Mouse (Mus musculus): Measurements from ENCODE around the gene Stk10. TPM values are rescaled to one million over a fixed set of nuclear protein-coding genes. Genes with fewer than 3 reads are reported as not detected.

The Stk10 gene
- total and polyA plus RNA-seq, 3 experiments: 31.0 to 52.1 (median 36.0) TPM

DNA sequence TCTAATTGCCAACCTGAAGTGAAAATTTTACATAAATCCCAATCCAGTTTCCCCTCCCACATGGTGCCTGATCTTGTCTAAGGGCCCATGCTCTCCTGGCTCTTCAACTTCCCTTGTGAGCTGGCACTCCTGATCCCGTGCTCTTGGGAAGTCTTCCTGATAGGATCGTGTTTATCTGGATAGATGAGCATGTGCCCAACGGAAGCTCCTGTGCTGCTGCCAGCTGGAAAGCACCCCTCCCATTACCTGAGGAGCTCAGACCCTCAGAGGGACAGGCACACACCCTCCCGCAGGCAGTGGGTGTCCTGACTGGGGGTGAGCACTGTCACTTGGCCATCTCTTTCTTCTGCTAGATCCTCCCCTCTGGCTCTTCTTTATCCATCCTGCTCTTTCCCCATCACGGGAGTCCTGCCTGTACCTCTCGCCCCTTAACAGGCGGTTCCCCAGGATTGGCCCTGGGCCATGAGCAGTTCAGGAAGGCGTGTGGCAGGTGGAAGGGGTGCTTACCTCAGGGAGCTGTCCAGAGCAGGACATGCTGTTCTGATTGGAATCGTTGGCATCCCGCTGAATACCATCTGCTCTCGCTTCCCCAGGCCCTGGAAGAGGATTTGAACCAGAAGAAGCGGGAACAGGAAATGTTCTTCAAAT is 88.8 kb downstream of the Stk10 start:
- TF ChIP-seq POLR2AphosphoS5 (IDR thresholded peaks at IDR 0.05; ENCODE audit: insufficient replicate concordance, low read depth, low read length) (no peak), CTCF (IDR thresholded peaks at IDR 0.05; ENCODE audit: low read depth, low read length) (no peak), GATA2 (IDR thresholded peaks at IDR 0.05; ENCODE audit: borderline replicate concordance, low read depth, low read length) (no peak), TAL1 (conservative IDR thresholded peaks at IDR 0.05; ENCODE audit: low read depth, low read length) (no peak), GATA1 (IDR thresholded peaks at IDR 0.05; ENCODE audit: borderline replicate concordance, low read length) (no peak)
- DNase-seq (ENCODE audit: low spot score): no peak
- Histone ChIP-seq H3K36me3 (replicated peaks) (peaks cover 58% of the 10 kb centered on the region), H3K27me3 (ENCODE audit: insufficient read depth, low read length) (peaks cover 7% of the 10 kb centered on the region; the same call in 1 of the 2 replicates), H3K4me3 (ENCODE audit: low read depth, low read length) (no peak overlapping the region), H3K4me1 (ENCODE audit: insufficient read depth, low read depth, low read length) (peaks cover 19% of the 10 kb centered on the region), H3K9me3 (replicated peaks) (no peaks in the 10 kb centered on the region)
- no peak for ATAC-seq (ENCODE audit: extremely low read depth, insufficient number of reproducible peaks, low FRiP score, poor library complexity, severe bottlenecking)

- H3K9me3 ChIP-seq (replicated peaks): no peaks in the 10 kb centered on the region
- peaks cover 13% of the 10 kb centered on the region for H3K27me3 ChIP-seq (ENCODE audit: insufficient read depth, low read length)
- peaks cover 19% of the 10 kb centered on the region for H3K4me1 ChIP-seq (ENCODE audit: insufficient read depth, low read depth, low read length)
- TF ChIP-seq GATA1 (IDR thresholded peaks at IDR 0.05; ENCODE audit: borderline replicate concordance, low read length): no peak
- TF ChIP-seq GATA2 (IDR thresholded peaks at IDR 0.05; ENCODE audit: borderline replicate concordance, low read depth, low read length): no peak
- no peak for TF ChIP-seq TAL1 (conservative IDR thresholded peaks at IDR 0.05; ENCODE audit: low read depth, low read length)
- no peak for TF ChIP-seq CTCF (IDR thresholded peaks at IDR 0.05; ENCODE audit: low read depth, low read length)
- TF ChIP-seq POLR2AphosphoS5 (IDR thresholded peaks at IDR 0.05; ENCODE audit: insufficient replicate concordance, low read depth, low read length): no peak
- ATAC-seq (ENCODE audit: extremely low read depth, insufficient number of reproducible peaks, low FRiP score, poor library complexity, severe bottlenecking) (no peak), DNase-seq (ENCODE audit: low spot score) (no peak)
- peaks cover 53% of the 10 kb centered on the region for H3K36me3 ChIP-seq (replicated peaks)
- H3K4me3 ChIP-seq (ENCODE audit: low read depth, low read length): no peak overlapping the region
Measured at GRCm38 (mm10) chr11:32622479-32623190, 89.5 kb downstream of the Stk10 start.

GRCm38 (mm10) chr11:32623236-32623635 is 90.1 kb downstream of the Stk10 start:
- TF ChIP-seq GATA1 (IDR thresholded peaks at IDR 0.05; ENCODE audit: borderline replicate concordance, low read length): no peak
- no peak for TF ChIP-seq POLR2AphosphoS5 (IDR thresholded peaks at IDR 0.05; ENCODE audit: insufficient replicate concordance, low read depth, low read length)
- TF ChIP-seq TAL1 (conservative IDR thresholded peaks at IDR 0.05; ENCODE audit: low read depth, low read length): no peak
- TF ChIP-seq CTCF (IDR thresholded peaks at IDR 0.05; ENCODE audit: low read depth, low read length): no peak
- TF ChIP-seq GATA2 (IDR thresholded peaks at IDR 0.05; ENCODE audit: borderline replicate concordance, low read depth, low read length): no peak
- Histone ChIP-seq H3K4me3 (ENCODE audit: low read depth, low read length) (no peak overlapping the region), H3K4me1 (ENCODE audit: insufficient read depth, low read depth, low read length) (peaks cover 25% of the 10 kb centered on the region), H3K27me3 (ENCODE audit: insufficient read depth, low read length) (peaks cover 19% of the 10 kb centered on the region), H3K9me3 (replicated peaks) (no peaks in the 10 kb centered on the region), H3K36me3 (replicated peaks) (peaks cover 47% of the 10 kb centered on the region)
- no peak for DNase-seq (ENCODE audit: low spot score)
- ATAC-seq (ENCODE audit: extremely low read depth, insufficient number of reproducible peaks, low FRiP score, poor library complexity, severe bottlenecking): no peak

GRCm38 (mm10) chr11:32623912-32624311 is 90.8 kb downstream of the Stk10 start:
- no peak for TF ChIP-seq GATA2 (IDR thresholded peaks at IDR 0.05; ENCODE audit: borderline replicate concordance, low read depth, low read length)
- TF ChIP-seq CTCF (IDR thresholded peaks at IDR 0.05; ENCODE audit: low read depth, low read length): no peak
- TF ChIP-seq TAL1 (conservative IDR thresholded peaks at IDR 0.05; ENCODE audit: low read depth, low read length): no peak
- no peak for TF ChIP-seq GATA1 (IDR thresholded peaks at IDR 0.05; ENCODE audit: borderline replicate concordance, low read length)
- TF ChIP-seq POLR2AphosphoS5 (IDR thresholded peaks at IDR 0.05; ENCODE audit: insufficient replicate concordance, low read depth, low read length): no peak
- DNase-seq (ENCODE audit: low spot score) (no peak), ATAC-seq (ENCODE audit: extremely low read depth, insufficient number of reproducible peaks, low FRiP score, poor library complexity, severe bottlenecking) (no peak)
- Histone ChIP-seq H3K9me3 (replicated peaks) (no peaks in the 10 kb centered on the region), H3K36me3 (replicated peaks) (peaks cover 42% of the 10 kb centered on the region), H3K4me3 (ENCODE audit: low read depth, low read length) (no peak overlapping the region), H3K4me1 (ENCODE audit: insufficient read depth, low read depth, low read length) (peaks cover 30% of the 10 kb centered on the region), H3K27me3 (ENCODE audit: insufficient read depth, low read length) (peaks cover 23% of the 10 kb centered on the region)

DNA sequence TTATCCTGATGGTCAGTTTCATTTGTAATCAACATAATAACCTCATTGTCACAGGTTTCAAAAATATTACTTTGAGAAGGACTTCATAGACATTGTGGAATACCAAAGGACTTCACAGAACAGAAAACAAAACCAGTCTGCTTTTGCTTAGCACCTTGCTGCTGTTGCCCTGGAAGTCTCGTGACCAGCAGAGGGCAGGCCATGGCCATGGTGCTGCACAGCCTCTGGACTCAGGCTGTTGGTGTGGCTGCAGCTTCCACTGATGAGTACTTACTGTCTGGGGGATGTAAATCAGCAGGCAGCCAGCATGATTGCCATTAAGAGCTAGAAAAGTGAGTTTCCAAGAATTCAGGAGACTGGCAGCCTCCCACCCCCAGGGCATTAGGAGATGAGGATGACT is 92.6 kb downstream of the Stk10 start:
- H3K27me3 ChIP-seq (ENCODE audit: insufficient read depth, low read length): peaks cover 23% of the 10 kb centered on the region
- peak; percentile 45 for DNase-seq (ENCODE audit: low spot score)
- H3K9me3 ChIP-seq (replicated peaks): no peaks in the 10 kb centered on the region
- peaks cover 22% of the 10 kb centered on the region for H3K4me1 ChIP-seq (ENCODE audit: insufficient read depth, low read depth, low read length)
- no peak for ATAC-seq (ENCODE audit: extremely low read depth, insufficient number of reproducible peaks, low FRiP score, poor library complexity, severe bottlenecking)
- no peak for TF ChIP-seq GATA2 (IDR thresholded peaks at IDR 0.05; ENCODE audit: borderline replicate concordance, low read depth, low read length)
- no peak for TF ChIP-seq POLR2AphosphoS5 (IDR thresholded peaks at IDR 0.05; ENCODE audit: insufficient replicate concordance, low read depth, low read length)
- no peak for TF ChIP-seq TAL1 (conservative IDR thresholded peaks at IDR 0.05; ENCODE audit: low read depth, low read length)
- peak; percentile 51 for TF ChIP-seq CTCF (IDR thresholded peaks at IDR 0.05; ENCODE audit: low read depth, low read length)
- TF ChIP-seq GATA1 (IDR thresholded peaks at IDR 0.05; ENCODE audit: borderline replicate concordance, low read length): no peak
- peaks cover 28% of the 10 kb centered on the region for H3K36me3 ChIP-seq (replicated peaks)
- H3K4me3 ChIP-seq (ENCODE audit: low read depth, low read length): no peak overlapping the region

DNA sequence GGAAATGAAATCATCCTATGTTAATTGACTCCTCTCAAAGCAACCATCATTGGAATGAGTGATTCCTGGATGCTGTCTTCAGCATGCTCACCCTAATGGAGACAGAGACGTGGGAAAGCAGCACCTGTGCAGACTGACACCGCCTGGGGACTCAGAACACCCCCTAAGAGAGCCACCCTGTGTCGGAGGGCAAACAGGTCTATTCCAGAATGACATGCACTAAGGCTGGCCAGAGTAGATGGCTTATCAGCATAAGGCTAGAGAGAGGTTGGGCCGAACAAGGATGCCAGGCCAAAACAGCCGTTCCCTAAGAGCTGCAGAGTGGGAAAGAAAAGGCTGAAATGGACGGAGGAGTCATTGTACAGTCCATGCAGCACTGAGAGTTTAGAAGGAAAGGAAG is 93.0 kb downstream of the Stk10 start:
- Histone ChIP-seq H3K4me1 (ENCODE audit: insufficient read depth, low read depth, low read length) (peaks cover 22% of the 10 kb centered on the region), H3K9me3 (replicated peaks) (no peaks in the 10 kb centered on the region), H3K27me3 (ENCODE audit: insufficient read depth, low read length) (peaks cover 23% of the 10 kb centered on the region), H3K4me3 (ENCODE audit: low read depth, low read length) (no peak overlapping the region), H3K36me3 (replicated peaks) (peaks cover 25% of the 10 kb centered on the region)
- no peak for TF ChIP-seq CTCF (IDR thresholded peaks at IDR 0.05; ENCODE audit: low read depth, low read length)
- no peak for TF ChIP-seq GATA2 (IDR thresholded peaks at IDR 0.05; ENCODE audit: borderline replicate concordance, low read depth, low read length)
- no peak for TF ChIP-seq POLR2AphosphoS5 (IDR thresholded peaks at IDR 0.05; ENCODE audit: insufficient replicate concordance, low read depth, low read length)
- TF ChIP-seq TAL1 (conservative IDR thresholded peaks at IDR 0.05; ENCODE audit: low read depth, low read length): no peak
- TF ChIP-seq GATA1 (IDR thresholded peaks at IDR 0.05; ENCODE audit: borderline replicate concordance, low read length): no peak
- no peak for DNase-seq (ENCODE audit: low spot score)
- no peak for ATAC-seq (ENCODE audit: extremely low read depth, insufficient number of reproducible peaks, low FRiP score, poor library complexity, severe bottlenecking)

All from G1E (cell line).